Mouse (Mus musculus): ENCODE measurements around the gene Tspan5. TPM values are rescaled to one million over a fixed set of nuclear protein-coding genes. Genes with fewer than 3 reads are reported as not detected.

The Tspan5 gene
- polyA plus RNA-seq, 1 experiment from 2014 or later = 1.7 TPM

- Histone ChIP-seq H3K27me3 (ENCODE audit: insufficient read depth, low read length) (no peaks in the 10 kb centered on the region), H3K4me3 (ENCODE audit: low read depth, low read length) (no peak overlapping the region), H3K9me3 (ENCODE audit: low read length) (no peaks in the 10 kb centered on the region), H3K27ac (ENCODE audit: low read depth) (no peak overlapping the region), H3K9ac (replicated peaks) (no peak overlapping the region), H3K36me3 (replicated peaks; ENCODE audit: insufficient read depth, low read length) (no peaks in the 10 kb centered on the region), H3K4me1 (ENCODE audit: insufficient read depth) (no peaks in the 10 kb centered on the region), H3K4me2 (ENCODE audit: low read depth, low read length) (no peak overlapping the region)
- TF ChIP-seq EP300 (IDR thresholded peaks at IDR 0.05; ENCODE audit: low read depth) (no peak), CTCF (IDR thresholded peaks at IDR 0.05; ENCODE audit: low read depth) (no peak)
- no peak for ATAC-seq
- WGBS (ENCODE audit: insufficient replicate concordance) = 73% methylated on average over 4 of the region's 4 CpGs
- DNase-seq = no peak
Observed at GRCm38 (mm10) chr3:138711971-138712370, 30.0 kb upstream of the Tspan5 start.

- 91% methylated on average over 11 of the region's 11 CpGs for WGBS (ENCODE audit: insufficient replicate concordance)
- H3K36me3 ChIP-seq (replicated peaks; ENCODE audit: insufficient read depth, low read length) = no peaks in the 10 kb centered on the region
- H3K4me3 ChIP-seq (ENCODE audit: low read depth, low read length) = no peak overlapping the region
- H3K27ac ChIP-seq (ENCODE audit: low read depth) = no peak overlapping the region
- no peaks in the 10 kb centered on the region for H3K4me1 ChIP-seq (ENCODE audit: insufficient read depth)
- TF ChIP-seq EP300 (IDR thresholded peaks at IDR 0.05; ENCODE audit: low read depth) (no peak), CTCF (IDR thresholded peaks at IDR 0.05; ENCODE audit: low read depth) (no peak)
- H3K27me3 ChIP-seq (ENCODE audit: insufficient read depth, low read length) = no peaks in the 10 kb centered on the region
- no peaks in the 10 kb centered on the region for H3K9me3 ChIP-seq (ENCODE audit: low read length)
- no peak overlapping the region for H3K9ac ChIP-seq (replicated peaks)
- H3K4me2 ChIP-seq (ENCODE audit: low read depth, low read length) = no peak overlapping the region
- no peak for ATAC-seq
- DNase-seq = no peak
Observed at GRCm38 (mm10) chr3:138712452-138713140, 29.4 kb upstream of the Tspan5 start.

GRCm38 (mm10) chr3:138713141-138713540, 28.9 kb upstream of the Tspan5 start:
- DNase-seq (no peak), ATAC-seq (no peak)
- no peaks in the 10 kb centered on the region for H3K27me3 ChIP-seq (ENCODE audit: insufficient read depth, low read length)
- no peak overlapping the region for H3K4me2 ChIP-seq (ENCODE audit: low read depth, low read length)
- WGBS (ENCODE audit: insufficient replicate concordance) = 61% methylated on average over 6 of the region's 6 CpGs
- TF ChIP-seq CTCF (IDR thresholded peaks at IDR 0.05; ENCODE audit: low read depth) = 0 out of 2 replicates have a peak, but pooled peaks have one; percentile 8
- TF ChIP-seq EP300 (IDR thresholded peaks at IDR 0.05; ENCODE audit: low read depth) = no peak
- H3K9me3 ChIP-seq (ENCODE audit: low read length) = no peaks in the 10 kb centered on the region
- H3K9ac ChIP-seq (replicated peaks) = no peak overlapping the region
- no peak overlapping the region for H3K4me3 ChIP-seq (ENCODE audit: low read depth, low read length)
- H3K36me3 ChIP-seq (replicated peaks; ENCODE audit: insufficient read depth, low read length) = no peaks in the 10 kb centered on the region
- no peak overlapping the region for H3K27ac ChIP-seq (ENCODE audit: low read depth)
- H3K4me1 ChIP-seq (ENCODE audit: insufficient read depth) = no peaks in the 10 kb centered on the region

GRCm38 (mm10) chr3:138714788-138715187, 27.2 kb upstream of the Tspan5 start:
- Histone ChIP-seq H3K4me3 (ENCODE audit: low read depth, low read length) (no peak overlapping the region), H3K9ac (replicated peaks) (no peak overlapping the region), H3K4me1 (ENCODE audit: insufficient read depth) (no peaks in the 10 kb centered on the region), H3K27me3 (ENCODE audit: insufficient read depth, low read length) (no peaks in the 10 kb centered on the region), H3K4me2 (ENCODE audit: low read depth, low read length) (no peak overlapping the region), H3K27ac (ENCODE audit: low read depth) (no peak overlapping the region), H3K9me3 (ENCODE audit: low read length) (no peaks in the 10 kb centered on the region), H3K36me3 (replicated peaks; ENCODE audit: insufficient read depth, low read length) (no peaks in the 10 kb centered on the region)
- 58% methylated on average over 2 of the region's 2 CpGs for WGBS (ENCODE audit: insufficient replicate concordance)
- DNase-seq (no peak), ATAC-seq (no peak)
- TF ChIP-seq EP300 (IDR thresholded peaks at IDR 0.05; ENCODE audit: low read depth) (no peak), CTCF (IDR thresholded peaks at IDR 0.05; ENCODE audit: low read depth) (no peak)

GRCm38 (mm10) chr3:138715212-138715611, 26.8 kb upstream of the Tspan5 start:
- ATAC-seq = no peak
- Histone ChIP-seq H3K9me3 (ENCODE audit: low read length) (no peaks in the 10 kb centered on the region), H3K27me3 (ENCODE audit: insufficient read depth, low read length) (no peaks in the 10 kb centered on the region), H3K4me1 (ENCODE audit: insufficient read depth) (no peaks in the 10 kb centered on the region), H3K27ac (ENCODE audit: low read depth) (no peak overlapping the region), H3K9ac (replicated peaks) (no peak overlapping the region), H3K4me2 (ENCODE audit: low read depth, low read length) (no peak overlapping the region), H3K4me3 (ENCODE audit: low read depth, low read length) (no peak overlapping the region), H3K36me3 (replicated peaks; ENCODE audit: insufficient read depth, low read length) (no peaks in the 10 kb centered on the region)
- TF ChIP-seq EP300 (IDR thresholded peaks at IDR 0.05; ENCODE audit: low read depth) (no peak), CTCF (IDR thresholded peaks at IDR 0.05; ENCODE audit: low read depth) (no peak)
- WGBS (ENCODE audit: insufficient replicate concordance) = 79% methylated on average over 4 of the region's 4 CpGs
- no peak for DNase-seq

- Histone ChIP-seq H3K4me3 (ENCODE audit: low read depth, low read length) (no peak overlapping the region), H3K9me3 (ENCODE audit: low read length) (no peaks in the 10 kb centered on the region), H3K36me3 (replicated peaks; ENCODE audit: insufficient read depth, low read length) (no peaks in the 10 kb centered on the region), H3K4me2 (ENCODE audit: low read depth, low read length) (no peak overlapping the region), H3K27me3 (ENCODE audit: insufficient read depth, low read length) (no peaks in the 10 kb centered on the region), H3K4me1 (ENCODE audit: insufficient read depth) (no peaks in the 10 kb centered on the region), H3K27ac (ENCODE audit: low read depth) (no peak overlapping the region), H3K9ac (replicated peaks) (no peak overlapping the region)
- no peak for TF ChIP-seq CTCF (IDR thresholded peaks at IDR 0.05; ENCODE audit: low read depth)
- no peak for TF ChIP-seq EP300 (IDR thresholded peaks at IDR 0.05; ENCODE audit: low read depth)
- WGBS (ENCODE audit: insufficient replicate concordance) = 86% methylated on average over 5 of the region's 5 CpGs
- ATAC-seq (no peak), DNase-seq (no peak)
Observed at GRCm38 (mm10) chr3:138717040-138717439, 25.0 kb upstream of the Tspan5 start.
